Mouse (Mus musculus) heart, postnatal 0 days (tissue): ENCODE data around the gene Pde3a. TPM values are rescaled to one million over a fixed set of nuclear protein-coding genes. Genes with fewer than 3 reads are reported as not detected.
A peak's percentile ranks its signal among the peaks of the same experiment; 100 is the strongest.

Experiments
- ATAC-seq: fragments of 200-750 bp; cut with Nextera tagmentation; 2 replicates; pipeline ENCODE4 v1.8.0; 2017; ENCODE audit warnings: low read depth, moderate number of reproducible peaks, moderate library complexity; ENCODE audit not compliant: insufficient read depth
- DNase-seq: peaks from one replicate; pipeline ENCODE4 v3.0.0-alpha.2; 2016; ENCODE audit warnings: low spot score
- H3K27ac ChIP-seq: fragments of 300-500 bp; sonication (generic); 2 replicates; pipeline ENCODE4 v1.5.1; 2014; ENCODE audit warnings: low read depth, mild to moderate bottlenecking
- H3K27me3 ChIP-seq: fragments of 300-500 bp; sonication (generic); 2 replicates; pipeline ENCODE4 v1.6.1; 2014; ENCODE audit warnings: low read length, mixed read lengths; ENCODE audit not compliant: control insufficient read depth, insufficient read depth
- H3K36me3 ChIP-seq: fragments of 300-500 bp; sonication (generic); replicated peaks from 2 replicates; pipeline ENCODE4 v1.6.1; 2014; ENCODE audit warnings: low read length, mixed read lengths; ENCODE audit not compliant: control insufficient read depth, insufficient read depth
- H3K4me1 ChIP-seq: fragments of 300-500 bp; sonication (generic); 2 replicates; pipeline ENCODE4 v1.6.1; 2014; ENCODE audit warnings: antibody characterized with exemption; ENCODE audit not compliant: control insufficient read depth, insufficient read depth
- H3K4me2 ChIP-seq: fragments of 300-500 bp; sonication (generic); 2 replicates; pipeline ENCODE4 v1.6.1; 2014; ENCODE audit warnings: low read depth, mild to moderate bottlenecking, low read length, moderate library complexity
- H3K4me3 ChIP-seq: fragments of 300-500 bp; sonication (generic); 2 replicates; pipeline ENCODE4 v1.5.1; 2014; ENCODE audit warnings: low read depth, low read length
- H3K9ac ChIP-seq: fragments of 300-500 bp; sonication (generic); replicated peaks from 2 replicates; pipeline ENCODE4 v1.6.1; 2014; ENCODE audit warnings: low read depth, low read length, mixed read lengths
- H3K9me3 ChIP-seq: fragments of 300-500 bp; sonication (generic); replicated peaks from 2 replicates; pipeline ENCODE4 v1.6.1; 2016; ENCODE audit warnings: low read length; ENCODE audit not compliant: control insufficient read depth
- CTCF ChIP-seq: IDR thresholded peaks from 2 replicates; pipeline ENCODE4 v1.5.1; 2016; ENCODE audit warnings: antibody characterized with exemption, control low read depth, low read depth
- EP300 ChIP-seq: IDR thresholded peaks from 2 replicates; pipeline ENCODE4 v1.6.1; 2016; ENCODE audit warnings: antibody characterized with exemption, low read depth
- WGBS: fragments of 180-500 bp; shearing (Covaris S2); extraction: QIAGEN DNeasy Blood & Tissue Kit; methylation state at CpG from one replicate; pipeline ENCODE4 v1.1.7; 2014; 5-methylcytosine and 5-hydroxymethylcytosine counted together
- polyA plus RNA-seq: library from polyadenylated mRNA; unstranded; fragments of >200 nt; fragmentation: Nextera tagmentation; extraction: Ambion mirVana; gene quantifications from 2 replicates; pipeline ENCODE4 v1.2.1, GENCODE M21; 2015
- total RNA-seq: library from RNA; depleted of rRNA; stranded (reverse); fragments of >200 nt; gene quantifications from 2 replicates; pipeline ENCODE4 v1.2.3, GENCODE M21; 2014; ENCODE audit warnings: low replicate concordance

The Pde3a gene
- total and polyA plus RNA-seq, 2 experiments from 2014 or later = 8.2 to 42.0 TPM

DNA sequence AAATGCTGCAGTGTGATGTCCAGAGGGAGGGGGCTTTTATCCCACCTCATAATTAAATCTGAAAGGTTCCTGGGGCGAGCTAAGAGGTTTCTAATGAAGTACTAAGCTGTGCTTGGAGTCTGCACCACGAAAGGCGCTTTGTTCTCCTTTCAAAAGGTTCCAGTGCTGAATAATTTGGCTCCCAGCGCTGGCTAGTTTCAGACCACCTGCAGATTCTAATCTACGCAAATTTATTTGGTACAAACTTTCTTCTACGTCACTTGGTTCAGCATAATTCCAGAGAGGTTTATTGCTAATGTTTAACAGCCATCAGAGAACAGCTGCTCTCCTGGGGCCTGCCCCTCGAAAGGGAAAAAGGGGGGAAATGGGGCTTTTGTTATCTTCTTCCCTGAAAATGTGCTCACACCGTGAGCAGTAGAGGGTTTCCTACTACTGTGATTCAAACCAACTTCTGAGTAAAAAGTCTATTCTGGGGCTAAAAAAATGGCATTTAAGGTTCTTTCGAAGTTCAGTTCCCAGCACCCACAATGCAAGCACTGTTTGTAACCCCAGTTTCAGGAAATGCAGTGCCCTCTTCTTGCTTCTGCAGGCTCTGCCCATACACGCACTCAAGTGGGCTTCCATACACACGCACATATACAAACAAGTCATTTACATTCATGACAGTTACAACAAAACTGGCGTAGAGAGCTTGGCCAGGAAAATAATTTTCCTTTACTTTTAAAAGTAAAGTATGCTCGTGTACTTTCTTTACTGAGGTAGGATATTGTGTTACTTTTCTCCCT lies 246.8 kb downstream of the Pde3a start:
- no peak overlapping the region for H3K4me3 ChIP-seq
- no peaks in the 10 kb centered on the region for H3K27me3 ChIP-seq
- H3K9me3 ChIP-seq = no peaks in the 10 kb centered on the region
- no peak overlapping the region for H3K27ac ChIP-seq
- H3K9ac ChIP-seq = no peak overlapping the region
- H3K36me3 ChIP-seq = peaks cover 54% of the 10 kb centered on the region
- TF ChIP-seq CTCF (no peak), EP300 (no peak)
- H3K4me1 ChIP-seq = no peaks in the 10 kb centered on the region
- H3K4me2 ChIP-seq = no peak overlapping the region
- WGBS = 56% methylated on average over 13 of the region's 13 CpGs
- DNase-seq (no peak), ATAC-seq (no peak)

DNA sequence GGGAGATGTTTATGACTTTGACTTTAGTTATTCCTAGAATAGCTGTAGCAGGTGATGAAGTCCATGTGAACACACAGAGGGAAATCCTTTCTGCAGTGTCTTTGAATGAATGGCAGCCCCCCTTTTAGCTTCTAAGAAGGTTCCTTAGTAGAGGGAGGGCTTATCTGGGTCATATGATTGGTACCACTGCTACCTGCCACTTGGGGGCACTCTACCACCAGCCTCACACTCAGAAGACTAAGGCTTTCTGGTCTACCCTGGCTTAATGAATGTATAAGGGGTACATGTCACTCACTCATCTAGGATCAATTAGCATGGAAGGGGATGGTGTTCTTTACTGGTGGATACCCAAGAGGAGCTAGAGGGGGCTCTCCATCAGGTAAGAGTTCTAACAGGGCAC lies 250.4 kb downstream of the Pde3a start:
- Histone ChIP-seq H3K4me2 (no peak overlapping the region), H3K27me3 (no peaks in the 10 kb centered on the region), H3K9me3 (no peaks in the 10 kb centered on the region), H3K4me1 (no peaks in the 10 kb centered on the region), H3K9ac (no peak overlapping the region), H3K36me3 (peaks cover 30% of the 10 kb centered on the region), H3K27ac (no peak overlapping the region), H3K4me3 (no peak overlapping the region)
- TF ChIP-seq CTCF = peak; percentile 49
- no peak for TF ChIP-seq EP300
- DNase-seq = no peak
- no peak for ATAC-seq

DNA sequence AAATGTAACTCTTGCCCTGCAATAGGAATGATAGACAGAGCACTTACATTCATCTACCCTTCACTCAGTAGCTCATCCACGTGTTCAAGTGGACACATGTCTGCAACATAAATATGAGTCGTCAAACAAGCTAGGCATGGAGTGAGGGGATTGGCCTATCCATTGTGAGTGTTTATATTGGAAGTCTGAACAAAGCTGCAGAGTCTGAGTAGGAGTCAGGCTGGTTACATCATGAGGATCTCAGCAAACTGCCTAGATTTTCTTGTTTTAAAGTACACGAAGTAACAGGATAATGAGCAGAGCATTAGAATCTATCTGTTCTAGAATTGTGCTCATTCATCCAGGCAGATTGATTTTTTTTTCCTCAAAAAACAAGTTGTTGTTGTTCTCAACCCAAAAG lies 252.1 kb downstream of the Pde3a start:
- H3K4me3 ChIP-seq = no peak overlapping the region
- no peaks in the 10 kb centered on the region for H3K4me1 ChIP-seq
- TF ChIP-seq EP300 (no peak), CTCF (no peak)
- H3K36me3 ChIP-seq = peaks cover 25% of the 10 kb centered on the region
- 62% methylated on average over 3 of the region's 3 CpGs for WGBS
- no peaks in the 10 kb centered on the region for H3K9me3 ChIP-seq
- H3K9ac ChIP-seq = no peak overlapping the region
- H3K4me2 ChIP-seq = no peak overlapping the region
- DNase-seq (no peak), ATAC-seq (no peak)
- no peaks in the 10 kb centered on the region for H3K27me3 ChIP-seq
- no peak overlapping the region for H3K27ac ChIP-seq

DNA sequence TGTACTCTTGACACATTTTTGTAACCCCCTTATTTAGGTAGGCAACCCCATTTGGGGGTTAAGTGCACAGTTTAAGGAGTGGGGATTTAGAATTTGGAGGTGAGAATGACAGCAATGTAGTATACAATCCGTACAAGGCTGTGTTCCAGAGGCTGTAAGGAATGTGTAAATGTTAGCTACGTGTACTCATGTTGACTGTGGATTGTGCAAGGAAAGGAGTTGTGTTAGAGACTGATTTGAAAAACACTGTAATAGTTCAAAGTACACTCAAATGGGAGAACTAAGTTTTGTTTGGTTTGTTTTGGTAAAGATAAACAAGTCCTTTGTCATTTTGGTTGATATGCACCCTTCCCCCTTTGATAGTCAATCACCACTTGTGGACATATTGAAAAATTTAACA lies 273.5 kb downstream of the Pde3a start:
- no peaks in the 10 kb centered on the region for H3K4me1 ChIP-seq
- DNase-seq = no peak
- H3K9ac ChIP-seq = no peak overlapping the region
- H3K9me3 ChIP-seq = no peaks in the 10 kb centered on the region
- H3K27ac ChIP-seq = no peak overlapping the region
- ATAC-seq = no peak
- no peak overlapping the region for H3K4me2 ChIP-seq
- WGBS = 75% methylated on average over 2 of the region's 2 CpGs
- TF ChIP-seq CTCF (no peak), EP300 (no peak)
- H3K4me3 ChIP-seq = no peak overlapping the region
- no peaks in the 10 kb centered on the region for H3K36me3 ChIP-seq
- no peaks in the 10 kb centered on the region for H3K27me3 ChIP-seq

DNA sequence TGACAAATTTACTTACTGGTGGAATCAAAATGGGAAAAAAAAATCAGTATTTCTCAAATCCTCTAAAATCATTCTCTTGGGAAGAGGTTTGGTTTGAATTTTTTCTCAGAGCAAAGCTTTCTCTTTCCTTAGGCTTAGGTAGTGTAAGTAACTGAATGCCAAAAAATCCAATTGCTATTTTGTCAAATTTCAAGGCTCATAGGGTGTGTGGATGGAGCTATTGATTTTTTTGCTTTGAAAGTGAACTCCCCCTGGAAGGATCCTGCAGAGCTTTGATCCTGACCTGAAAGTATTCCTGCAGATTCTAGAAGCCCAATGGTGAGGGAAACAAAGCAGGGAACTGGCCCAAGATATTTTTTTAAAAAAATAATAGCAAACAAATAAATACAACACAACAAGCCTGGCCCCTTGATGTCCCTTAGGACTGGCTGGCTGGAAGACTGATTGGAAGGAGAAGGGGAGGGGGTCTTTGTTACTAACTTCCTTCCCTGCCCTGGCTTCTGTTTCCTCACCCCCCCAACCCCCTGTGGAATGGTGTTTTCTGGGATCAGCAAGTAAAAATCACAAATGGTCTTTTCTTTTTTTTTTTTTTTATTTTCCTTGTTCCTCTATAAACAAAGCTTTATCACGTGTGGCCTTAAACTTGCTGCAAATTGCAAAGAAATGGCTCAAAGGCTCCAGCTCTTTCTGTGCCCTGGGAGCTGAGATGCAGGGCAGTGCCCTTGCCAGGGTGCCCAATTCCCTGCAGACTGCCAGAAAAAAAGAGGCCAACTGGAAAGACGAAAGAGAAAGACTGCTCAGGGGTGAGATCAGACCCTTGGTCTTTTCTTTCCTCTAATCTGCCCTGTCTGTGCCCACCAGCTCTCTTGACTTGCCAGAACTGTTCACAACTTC lies 274.9 kb downstream of the Pde3a start, which contains the start of gene Slco1c1:
Gene Slco1c1 (plus strand): TSS at position 622 of the 894 bp plus-strand sequence.
- ATAC-seq (no peak), DNase-seq (no peak)
- Histone ChIP-seq H3K4me1 (no peaks in the 10 kb centered on the region), H3K4me2 (no peak within 1 kb of the TSS), H3K27me3 (no peaks in the 10 kb centered on the region), H3K9ac (no peak within 1 kb of the TSS), H3K4me3 (no peak within 1 kb of the TSS), H3K9me3 (no peaks in the 10 kb centered on the region), H3K27ac (no peak within 1 kb of the TSS), H3K36me3 (no peaks in the 10 kb centered on the region)
- TF ChIP-seq CTCF (no peak), EP300 (no peak)
- whole genome bisulfite sequencing = 36% methylated on average over 2 of the region's 2 CpGs
